Mouse (Mus musculus) embryonic fibroblast, embryonic 13.5 days (primary cell): ENCODE data around the gene Eif4h.

Experiments used
- CTCF ChIP-seq: IDR thresholded peaks from 2 replicates; pipeline ENCODE4 v1.5.1; 2011; ENCODE audit warnings: mild to moderate bottlenecking, control low read depth, low read length, moderate library complexity, borderline replicate concordance; ENCODE audit not compliant: insufficient read depth
- POLR2A ChIP-seq: IDR thresholded peaks from 2 replicates; pipeline ENCODE4 v1.6.1; 2011; ENCODE audit warnings: low read depth, mild to moderate bottlenecking, control low read depth, low read length, moderate library complexity

- TF ChIP-seq CTCF: no peak
- no peak for TF ChIP-seq POLR2A
These were observed 38.7 kb upstream of the Eif4h start for GRCm38 (mm10) chr5:134678031-134678430.
